In the genomic region with DNA sequence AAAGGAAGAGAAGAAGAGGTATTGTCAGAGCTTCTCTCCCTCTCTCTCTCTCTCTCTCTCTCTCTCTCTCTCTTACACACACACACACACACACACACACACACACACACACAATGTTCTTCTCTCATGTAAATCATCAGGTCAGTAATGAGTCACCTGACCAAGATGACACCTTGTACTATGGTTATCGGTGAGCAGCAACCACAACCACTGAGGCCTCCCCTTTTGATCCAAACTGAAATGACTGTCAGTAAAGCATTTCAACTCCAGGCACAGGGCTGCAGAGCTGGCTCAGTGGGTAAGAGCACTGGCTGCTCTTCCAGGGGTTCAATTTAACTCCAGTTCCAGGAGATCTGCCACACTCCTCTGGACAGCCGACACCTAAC, we compare ENCODE assay signal across 21 mouse cellular contexts. TPM values are rescaled to one million over a fixed set of nuclear protein-coding genes. Genes with fewer than 3 reads are reported as not detected.
DNase-seq lines count a peak whose midpoint lies in the region; ATAC-seq lines count a peak whose summit lies in the region.
"Had no signal": no experiment of that assay in that cellular context is flagged by ENCODE, and none has a peak within 500 bp of the region (broad histone marks: within the 10 kb centered on the region; RNA-seq: fewer than 3 reads in every experiment).

No protein-coding gene starts in this region.

- peaks cover 69% of the 10 kb centered on the region for H3K4me1 ChIP-seq in erythroblast, embryonic 14.5 days (ENCODE audit: control insufficient read depth)
- H3K4me1 ChIP-seq in liver, embryonic 13.5 days (replicated peaks), result peaks cover 65% of the 10 kb centered on the region
- peaks cover 51% of the 10 kb centered on the region for H3K4me1 ChIP-seq in liver, embryonic 16.5 days (ENCODE audit: control insufficient read depth, low read depth, low read length)
- 0 out of 2 replicates have a peak, but pooled peaks cover 3% of the 10 kb centered on the region for H3K4me1 ChIP-seq in midbrain, embryonic 15.5 days

- H3K27ac ChIP-seq in liver, embryonic 13.5 days, result peak overlapping the region; percentile 96
- H3K27ac ChIP-seq in liver, embryonic 16.5 days (ENCODE audit: low read length), result peak overlapping the region; percentile 94
- H3K27ac ChIP-seq in midbrain, embryonic 15.5 days, result no peak overlapping the region
- H3K27ac ChIP-seq: forebrain, embryonic 12.5 days; forebrain, embryonic 15.5 days; heart, embryonic 13.5 days; hindbrain, embryonic 12.5 days; hindbrain, embryonic 15.5 days had no signal

- no peak for ATAC-seq in erythroblast, adult 5-6 weeks (replicated peaks; ENCODE audit: low FRiP score, poor library complexity, severe bottlenecking)
- no peak for ATAC-seq in liver, embryonic 13.5 days (ENCODE audit: low read depth)
- no peak for ATAC-seq in liver, embryonic 16.5 days (ENCODE audit: low read depth)
- ATAC-seq in midbrain, embryonic 15.5 days (replicated peaks), result no peak
- ATAC-seq: forebrain, embryonic 15.5 days had no signal

- H3K4me2 ChIP-seq in liver, embryonic 13.5 days, result peak overlapping the region; percentile 89
- peak overlapping the region; percentile 70 for H3K4me2 ChIP-seq in liver, embryonic 16.5 days (ENCODE audit: low read depth, low read length)
- no peak overlapping the region for H3K4me2 ChIP-seq in midbrain, embryonic 15.5 days
- H3K4me2 ChIP-seq: forebrain, embryonic 12.5 days; forebrain, embryonic 15.5 days; heart, embryonic 13.5 days; hindbrain, embryonic 12.5 days; hindbrain, embryonic 15.5 days had no signal

- peaks cover 29% of the 10 kb centered on the region for H3K36me3 ChIP-seq in erythroblast, embryonic 14.5 days (ENCODE audit: control insufficient read depth)
- peaks cover 21% of the 10 kb centered on the region for H3K36me3 ChIP-seq in liver, embryonic 13.5 days
- no peaks in the 10 kb centered on the region for H3K36me3 ChIP-seq in liver, embryonic 16.5 days (ENCODE audit: control insufficient read depth, insufficient read depth)
- H3K36me3 ChIP-seq in midbrain, embryonic 15.5 days (replicated peaks), result no peaks in the 10 kb centered on the region
- H3K36me3 ChIP-seq: forebrain, embryonic 12.5 days; forebrain, embryonic 15.5 days; heart, embryonic 13.5 days; hindbrain, embryonic 12.5 days; hindbrain, embryonic 15.5 days had no signal

- no peaks in the 10 kb centered on the region for H3K9me3 ChIP-seq in erythroblast, embryonic 14.5 days (ENCODE audit: control insufficient read depth, low read length)
- no peaks in the 10 kb centered on the region for H3K9me3 ChIP-seq in liver, embryonic 13.5 days (replicated peaks)
- no peaks in the 10 kb centered on the region for H3K9me3 ChIP-seq in liver, embryonic 16.5 days (replicated peaks; ENCODE audit: control insufficient read depth, low read length)
- no peaks in the 10 kb centered on the region for H3K9me3 ChIP-seq in midbrain, embryonic 15.5 days
- H3K9me3 ChIP-seq: forebrain, embryonic 12.5 days; forebrain, embryonic 15.5 days; heart, embryonic 13.5 days; hindbrain, embryonic 12.5 days; hindbrain, embryonic 15.5 days had no signal

- no peaks in the 10 kb centered on the region for H3K27me3 ChIP-seq in erythroblast, embryonic 14.5 days (ENCODE audit: control insufficient read depth)
- H3K27me3 ChIP-seq in liver, embryonic 13.5 days, result no peaks in the 10 kb centered on the region
- no peaks in the 10 kb centered on the region for H3K27me3 ChIP-seq in liver, embryonic 16.5 days (ENCODE audit: control insufficient read depth, insufficient read depth, low read depth, low read length)
- H3K27me3 ChIP-seq in midbrain, embryonic 15.5 days (replicated peaks), result no peaks in the 10 kb centered on the region; the same call in 1 of the 2 replicates

- peak overlapping the region; percentile 59 for H3K9ac ChIP-seq in liver, embryonic 13.5 days
- no peak overlapping the region for H3K9ac ChIP-seq in liver, embryonic 16.5 days (ENCODE audit: low read depth, low read length)
- no peak overlapping the region for H3K9ac ChIP-seq in midbrain, embryonic 15.5 days
- H3K9ac ChIP-seq: forebrain, embryonic 12.5 days; forebrain, embryonic 15.5 days; heart, embryonic 13.5 days; hindbrain, embryonic 12.5 days; hindbrain, embryonic 15.5 days had no signal

- H3K4me3 ChIP-seq in erythroblast, embryonic 14.5 days (replicated peaks), result peak overlapping the region; percentile 52
- peak overlapping the region; percentile 46 for H3K4me3 ChIP-seq in liver, embryonic 13.5 days (replicated peaks)
- peak overlapping the region; percentile 1 for H3K4me3 ChIP-seq in liver, embryonic 16.5 days (ENCODE audit: low read depth, low read length)
- no peak overlapping the region for H3K4me3 ChIP-seq in midbrain, embryonic 15.5 days
- H3K4me3 ChIP-seq: forebrain, embryonic 12.5 days; forebrain, embryonic 15.5 days; heart, embryonic 13.5 days; hindbrain, embryonic 12.5 days; hindbrain, embryonic 15.5 days had no signal

- WGBS in liver, embryonic 13.5 days (ENCODE audit: insufficient replicate concordance), result 59% methylated on average over 2 of the region's 2 CpGs
- WGBS in liver, embryonic 16.5 days (ENCODE audit: insufficient replicate concordance), result 51% methylated on average over 2 of the region's 2 CpGs
- 95% methylated on average over 2 of the region's 2 CpGs for WGBS in midbrain, embryonic 15.5 days

- peak; percentile 8 for DNase-seq in c-Kit-negative CD71-positive TER-119-positive erythroid progenitor cells, embryonic 14.5 days (ENCODE audit: low read depth, low spot score)
- DNase-seq in liver, embryonic 13.5 days, result no peak
- DNase-seq in layer of hippocampus, postnatal 14 days (ENCODE audit: low spot score in 2 of 2), result no peak
- DNase-seq in kidney, postnatal 4 days, result no peak
- DNase-seq: adrenal gland, postnatal 25 days; cerebellum, adult 18-20 months; cerebellum, adult 9-10 months; cerebellum, postnatal 14 days; gastrocnemius, postnatal 25 days; heart, adult 18-20 months; heart, postnatal 14 days; heart, postnatal 4 days had no signal

RNA-seq across cellular contexts. Expression of a gene that starts 4.6 kb away (rescaled TPM):
- polyA plus RNA-seq in erythroblast, embryonic 14.5 days (2012), result 0.38 and 0.42 TPM in 2 replicates
- total RNA-seq in erythroblast, adult 5-6 weeks (2015; ENCODE audit: low replicate concordance), result 0.96 and 3.6 TPM in 2 replicates
- 4.0 and 4.3 TPM in 2 replicates for total RNA-seq in erythroblast, adult 5-6 weeks (2017; ENCODE audit: low replicate concordance)
- 10.4 and 13.0 TPM in 2 replicates for polyA plus RNA-seq in liver, embryonic 13.5 days (2015; fragmentation: Nextera tagmentation; extraction: Ambion mirVana)
- 12.8 and 14.1 TPM in 2 replicates for polyA plus RNA-seq in liver, embryonic 16.5 days (2015; fragmentation: Nextera tagmentation; extraction: Ambion mirVana)
- total RNA-seq in layer of hippocampus, postnatal 14 days (2021), result 1 to 10 TPM; 4.7 to 5.0 TPM
- 1.5 and 1.6 TPM in 2 replicates for polyA plus RNA-seq in midbrain, embryonic 15.5 days (2015; fragmentation: Nextera tagmentation; extraction: Ambion mirVana)

RNA-seq across cellular contexts. Expression of a gene that starts 5.0 kb away (rescaled TPM):
- 0.01 TPM in 2 replicates for polyA plus RNA-seq in erythroblast, embryonic 14.5 days (2012)
- 6.9 and 7.1 TPM in 2 replicates for total RNA-seq in erythroblast, adult 5-6 weeks (2015; ENCODE audit: low replicate concordance)
- total RNA-seq in erythroblast, adult 5-6 weeks (2017; ENCODE audit: low replicate concordance), result 8.9 and 9.0 TPM in 2 replicates
- 9.9 and 13.1 TPM in 2 replicates for polyA plus RNA-seq in liver, embryonic 13.5 days (2015; fragmentation: Nextera tagmentation; extraction: Ambion mirVana)
- 11.0 TPM in 2 replicates for polyA plus RNA-seq in liver, embryonic 16.5 days (2015; fragmentation: Nextera tagmentation; extraction: Ambion mirVana)
- total RNA-seq in layer of hippocampus, postnatal 14 days (2021), result 10 to 100 TPM; 28.4 to 34.9 TPM
- 37.8 and 43.2 TPM in 2 replicates for polyA plus RNA-seq in midbrain, embryonic 15.5 days (2015; fragmentation: Nextera tagmentation; extraction: Ambion mirVana)

Comparison
In these comparisons a context has a peak if more than half of its experiments do, and no peak if none do; other contexts are left out.
1. RNA of a gene that starts 5.0 kb away (polyA plus RNA-seq): 37.8 to 43.2 TPM in midbrain, embryonic 15.5 days, 11.0 TPM in liver, embryonic 16.5 days and 9.9 to 13.1 TPM in liver, embryonic 13.5 days; 0.01 TPM in erythroblast, embryonic 14.5 days; every median in the first group is over 10 times any median in the second.